Comparison of ENCODE assay signal across 30 mouse cellular contexts in the genomic region with DNA sequence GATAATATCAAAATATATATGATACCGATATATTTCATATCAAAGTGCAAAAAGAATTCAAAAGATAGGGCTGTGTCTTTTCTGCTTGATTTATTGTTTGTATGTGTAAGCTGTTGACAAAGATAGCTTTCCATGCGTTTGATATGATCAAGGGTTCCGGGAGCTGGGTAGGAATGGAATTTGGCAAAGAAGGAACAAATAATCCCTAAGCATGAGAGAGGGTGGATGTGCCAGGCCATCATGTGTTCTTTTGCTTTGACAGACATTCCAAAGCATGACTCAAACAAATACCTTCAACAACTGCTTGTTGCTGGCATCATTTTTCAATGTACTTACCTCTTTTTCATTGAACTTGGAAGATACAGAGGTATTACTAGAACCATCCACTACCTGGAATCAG.
DNase-seq lines count a peak whose midpoint lies in the region; ATAC-seq and TF ChIP-seq lines count a peak whose summit lies in the region.
"Had no signal": no experiment of that assay in that cellular context is flagged by ENCODE, and none has a peak within 500 bp of the region (broad histone marks: within the 10 kb centered on the region; RNA-seq: fewer than 3 reads in every experiment).

No protein-coding gene starts in this region.

- no peaks in the 10 kb centered on the region for H3K9me3 ChIP-seq in heart, postnatal 0 days (replicated peaks; ENCODE audit: control insufficient read depth, low read length)
- no peaks in the 10 kb centered on the region for H3K9me3 ChIP-seq in kidney, embryonic 15.5 days (replicated peaks)
- H3K9me3 ChIP-seq: embryonic facial prominence, embryonic 13.5 days; embryonic facial prominence, embryonic 15.5 days; forebrain, embryonic 10.5 days; forebrain, embryonic 12.5 days; G1E had no signal

- 43% methylated on average over 3 of the region's 3 CpGs for WGBS in heart, postnatal 0 days
- WGBS in kidney, embryonic 15.5 days, result 87% methylated on average over 3 of the region's 3 CpGs

- intact Hi-C loops in gastrocnemius, adult 2 months (cut with DNase I), result no loop called here

- H3K4me3 ChIP-seq in gastrocnemius, adult 2 months, result no peak overlapping the region
- H3K4me3 ChIP-seq in heart, postnatal 0 days (ENCODE audit: low read depth, low read length), result no peak overlapping the region
- H3K4me3 ChIP-seq in kidney, embryonic 15.5 days (replicated peaks), result no peak overlapping the region
- H3K4me3 ChIP-seq: embryonic facial prominence, embryonic 13.5 days; embryonic facial prominence, embryonic 15.5 days; erythroblast, embryonic 14.5 days; forebrain, embryonic 10.5 days; forebrain, embryonic 12.5 days had no signal

- no peaks in the 10 kb centered on the region for H3K27me3 ChIP-seq in heart, postnatal 0 days (ENCODE audit: control insufficient read depth, insufficient read depth, low read length)
- no peaks in the 10 kb centered on the region for H3K27me3 ChIP-seq in kidney, embryonic 15.5 days
- H3K27me3 ChIP-seq: CH12.LX; embryonic facial prominence, embryonic 13.5 days; embryonic facial prominence, embryonic 15.5 days; forebrain, embryonic 12.5 days had no signal

- peak; percentile 60; the same call in 1 of the 2 replicates for TF ChIP-seq EP300 in heart, postnatal 0 days (IDR thresholded peaks at IDR 0.05; ENCODE audit: low read depth)

- H3K4me1 ChIP-seq in heart, postnatal 0 days (ENCODE audit: control insufficient read depth, insufficient read depth), result peaks cover 3% of the 10 kb centered on the region; the same call in 1 of the 2 replicates
- no peaks in the 10 kb centered on the region for H3K4me1 ChIP-seq in kidney, embryonic 15.5 days
- H3K4me1 ChIP-seq: embryonic facial prominence, embryonic 13.5 days; embryonic facial prominence, embryonic 15.5 days; forebrain, embryonic 10.5 days; forebrain, embryonic 12.5 days had no signal

- peak overlapping the region; percentile 4; the same call in 1 of the 2 replicates for H3K27ac ChIP-seq in gastrocnemius, adult 2 months
- H3K27ac ChIP-seq in heart, postnatal 0 days (ENCODE audit: low read depth), result no peak overlapping the region
- no peak overlapping the region for H3K27ac ChIP-seq in kidney, embryonic 15.5 days
- H3K27ac ChIP-seq: embryonic facial prominence, embryonic 13.5 days; embryonic facial prominence, embryonic 15.5 days; forebrain, embryonic 10.5 days; forebrain, embryonic 12.5 days had no signal

- no peaks in the 10 kb centered on the region for H3K36me3 ChIP-seq in heart, postnatal 0 days (replicated peaks; ENCODE audit: control insufficient read depth, insufficient read depth, low read length)
- H3K36me3 ChIP-seq in kidney, embryonic 15.5 days, result no peaks in the 10 kb centered on the region
- H3K36me3 ChIP-seq: embryonic facial prominence, embryonic 13.5 days; embryonic facial prominence, embryonic 15.5 days; forebrain, embryonic 10.5 days; forebrain, embryonic 12.5 days; G1E had no signal

- H3K9ac ChIP-seq in heart, postnatal 0 days (replicated peaks; ENCODE audit: low read depth, low read length), result no peak overlapping the region
- no peak overlapping the region for H3K9ac ChIP-seq in kidney, embryonic 15.5 days
- H3K9ac ChIP-seq: embryonic facial prominence, embryonic 13.5 days; embryonic facial prominence, embryonic 15.5 days; forebrain, embryonic 12.5 days had no signal

- ATAC-seq in heart, postnatal 0 days (ENCODE audit: insufficient read depth, low read depth), result no peak
- no peak for ATAC-seq in cerebellum, adult (ENCODE audit: insufficient number of reproducible peaks, low FRiP score, low TSS enrichment)
- no peak for ATAC-seq in kidney, embryonic 15.5 days (replicated peaks; ENCODE audit: low FRiP score)
- ATAC-seq: activated CD4-positive, CD25-positive, alpha-beta regulatory T cell, adult 4 months; CD4-positive, CD25-positive, alpha-beta regulatory T cell, adult 4 months; forebrain, embryonic 14.5 days; forebrain, embryonic 16.5 days had no signal

- no peak overlapping the region for H3K4me2 ChIP-seq in heart, postnatal 0 days (ENCODE audit: low read depth, low read length)
- H3K4me2 ChIP-seq in kidney, embryonic 15.5 days, result no peak overlapping the region
- H3K4me2 ChIP-seq: embryonic facial prominence, embryonic 13.5 days; embryonic facial prominence, embryonic 15.5 days; forebrain, embryonic 12.5 days had no signal

- DNase-seq in gastrocnemius, adult 2 months, result no peak
- no peak for DNase-seq in gastrocnemius, adult 18-20 months (ENCODE audit: low spot score)
- peak; percentile 43 for DNase-seq in heart, postnatal 0 days (ENCODE audit: low spot score)
- DNase-seq in heart, adult 9 months (ENCODE audit: low spot score in 2 of 2), result no peak
- peak; percentile 4 for DNase-seq in 3134 (ENCODE audit: extremely low read depth, insufficient read length, low spot score)
- peak; percentile 42 for DNase-seq in Muller cell, postnatal 12 days (ENCODE audit: inconsistent ontology term)
- DNase-seq: adrenal gland, adult 8-10 months; adrenal gland, postnatal 14 days; adrenal gland, postnatal 36 days; B cell, adult 2 months; cerebellum, adult 11 months; cerebellum, adult 18-20 months; cerebellum, adult 8-10 months; cerebellum, adult 9-11 months; cerebellum, postnatal 14 days; cerebellum, postnatal 36 days; embryo, embryonic 11 days had no signal

- no peak for TF ChIP-seq CTCF in gastrocnemius, adult 2 months (IDR thresholded peaks at IDR 0.05)
- no peak for TF ChIP-seq CTCF in heart, postnatal 0 days (IDR thresholded peaks at IDR 0.05; ENCODE audit: low read depth)

Comparison
In these comparisons a context has a peak if more than half of its experiments do, and no peak if none do; other contexts are left out.
1. DNase-seq: peak in heart, postnatal 0 days (single experiment), 3134 (single experiment) and Muller cell, postnatal 12 days (single experiment); none in gastrocnemius, adult 2 months (single experiment), gastrocnemius, adult 18-20 months (single experiment) and heart, adult 9 months (0 of 2).